Mouse (Mus musculus) forebrain, postnatal 0 days (tissue): ENCODE measurements at regions not wholly inside any gene's neighbourhood (a gene's known extent, or its start where the extent isn't known, plus 50 kb on each side); places are given as distances from the start of the nearest gene placed in this dataset.

ENCODE experiments used
- ATAC-seq: fragments of 200-750 bp; cut with Nextera tagmentation; 2 replicates; pipeline ENCODE4 v1.8.0; 2017; ENCODE audit warnings: mild to moderate bottlenecking, moderate library complexity
- DNase-seq: peaks from one replicate; pipeline ENCODE4 v3.0.0-alpha.2; 2015
- H3K27ac ChIP-seq: fragments of 300-500 bp; sonication (generic); 2 replicates; pipeline ENCODE4 v1.5.1; 2014; ENCODE audit warnings: low read depth, mild to moderate bottlenecking, antibody characterized with exemption, low read length, moderate library complexity, mixed read lengths
- H3K27me3 ChIP-seq: fragments of 300-500 bp; sonication (generic); 2 replicates; pipeline ENCODE4 v1.6.1; 2014; ENCODE audit warnings: mild to moderate bottlenecking, low read length, mixed read lengths; ENCODE audit not compliant: insufficient read depth
- H3K36me3 ChIP-seq: fragments of 300-500 bp; sonication (generic); 2 replicates; pipeline ENCODE4 v1.6.1; 2014; ENCODE audit warnings: mild to moderate bottlenecking, moderate library complexity; ENCODE audit not compliant: insufficient read depth
- H3K4me1 ChIP-seq: fragments of 300-500 bp; sonication (generic); 2 replicates; pipeline ENCODE4 v1.6.1; 2014; ENCODE audit warnings: antibody characterized with exemption; ENCODE audit not compliant: insufficient read depth
- H3K4me2 ChIP-seq: fragments of 300-500 bp; sonication (generic); 2 replicates; pipeline ENCODE4 v1.6.1; 2014; ENCODE audit warnings: low read depth, mild to moderate bottlenecking, moderate library complexity
- H3K4me3 ChIP-seq: fragments of 300-500 bp; sonication (generic); 2 replicates; pipeline ENCODE4 v1.5.1; 2014; ENCODE audit warnings: low read depth, low read length, mixed read lengths
- H3K9ac ChIP-seq: fragments of 300-500 bp; sonication (generic); 2 replicates; pipeline ENCODE4 v1.6.1; 2014; ENCODE audit warnings: mild to moderate bottlenecking
- H3K9me3 ChIP-seq: fragments of 300-500 bp; sonication (generic); 2 replicates; pipeline ENCODE4 v1.6.1; 2016; ENCODE audit warnings: low read length
- CTCF ChIP-seq: sonication (generic); IDR thresholded peaks from 2 replicates; pipeline ENCODE4 v1.5.1; 2016; ENCODE audit warnings: antibody characterized with exemption, control low read depth, low read depth
- WGBS: fragments of 180-500 bp; shearing (Covaris S2); extraction: QIAGEN DNeasy Blood & Tissue Kit; methylation state at CpG from one replicate; pipeline ENCODE4 v1.1.7; 2014; 5-methylcytosine and 5-hydroxymethylcytosine counted together

DNA sequence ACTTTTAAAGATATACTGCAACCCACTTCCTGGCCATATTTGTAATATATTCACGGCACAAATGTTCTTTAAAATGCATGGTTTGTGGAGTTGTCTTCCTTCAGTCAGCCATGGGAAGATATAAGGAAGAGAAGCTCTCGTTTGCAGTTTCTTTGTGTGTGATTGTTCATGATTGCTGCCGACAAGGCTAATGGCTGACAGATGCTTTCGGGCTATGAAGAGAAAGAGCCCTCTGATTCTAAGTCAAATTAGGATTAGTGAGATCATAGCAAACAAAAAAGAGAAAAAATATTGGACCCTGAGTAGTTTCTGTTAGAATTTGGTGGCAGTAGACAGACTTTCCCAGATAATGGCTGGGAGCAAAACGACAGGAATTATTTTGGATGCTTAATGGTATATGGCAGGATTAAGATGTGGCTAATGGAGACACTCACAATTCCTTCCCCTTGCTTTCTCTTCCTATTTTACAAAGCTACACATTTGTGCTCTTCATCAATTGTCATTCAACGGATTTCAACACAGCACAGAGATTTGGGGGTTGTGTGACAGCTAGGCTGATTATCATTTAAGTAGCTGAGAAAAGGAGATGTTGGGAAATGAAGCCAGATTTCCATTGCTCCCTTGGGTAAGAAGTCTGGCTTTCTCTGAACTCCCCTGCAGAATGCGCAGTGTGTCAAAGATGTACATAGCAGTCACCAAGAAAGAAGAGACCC lies 273.4 kb upstream of the Hnrnpa3 start:
- no peaks in the 10 kb centered on the region for H3K9me3 ChIP-seq

DNA sequence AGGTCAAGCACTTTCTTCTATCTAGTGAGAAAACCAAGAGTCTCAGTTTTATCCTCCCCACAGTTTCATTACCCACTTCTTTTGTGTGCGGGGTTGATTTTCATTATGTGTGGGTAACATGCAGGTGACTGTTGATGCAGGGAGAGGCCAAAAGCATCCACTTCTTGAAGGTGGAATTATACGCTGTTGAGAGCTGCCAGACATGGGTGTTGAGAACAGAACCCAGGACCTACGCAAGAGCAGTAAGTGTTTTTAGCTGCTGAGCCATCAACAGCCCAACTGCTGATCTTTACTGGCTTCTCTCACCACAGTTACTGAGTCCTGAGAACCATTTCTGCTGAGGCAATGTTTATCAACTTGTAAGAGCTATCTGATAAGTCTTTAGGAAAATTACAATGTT lies 272.4 kb upstream of the Hnrnpa3 start:
- no peaks in the 10 kb centered on the region for H3K36me3 ChIP-seq
- WGBS = 96% methylated on average over 3 of the region's 3 CpGs

More for the DNA sequence above, 273.4 kb upstream of the Hnrnpa3 start:
- no peaks in the 10 kb centered on the region for H3K36me3 ChIP-seq
- no peak overlapping the region for H3K4me2 ChIP-seq
- no peak overlapping the region for H3K9ac ChIP-seq
- H3K4me1 ChIP-seq = no peaks in the 10 kb centered on the region
- H3K27ac ChIP-seq = peak overlapping the region; percentile 22
- no peak for TF ChIP-seq CTCF
- no peaks in the 10 kb centered on the region for H3K27me3 ChIP-seq
- peak; percentile 42 for DNase-seq
- ATAC-seq = no peak; the same call in 1 of the 2 replicates
- WGBS = 24% methylated on average over 7 of the region's 7 CpGs
- no peak overlapping the region for H3K4me3 ChIP-seq

DNA sequence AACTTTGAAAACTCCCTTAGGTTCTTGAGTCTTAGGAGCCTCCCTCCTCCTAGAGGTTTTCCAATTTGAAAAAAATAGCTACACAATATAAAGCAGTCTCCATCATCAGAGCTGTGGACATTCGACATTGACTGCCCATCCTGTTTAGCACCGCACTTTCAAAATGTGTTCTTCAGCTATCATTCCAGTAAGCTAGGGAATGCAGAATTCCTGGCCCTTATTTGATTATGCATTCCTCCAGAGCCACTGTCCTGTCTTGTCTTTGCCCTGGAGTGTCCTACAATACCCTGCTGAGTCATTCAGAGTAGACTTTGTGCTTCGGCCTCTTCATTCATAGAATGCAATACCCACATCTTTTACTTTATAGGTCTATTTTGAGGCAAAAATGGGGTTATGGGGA lies 267.0 kb upstream of the Hnrnpa3 start:
- TF ChIP-seq CTCF = no peak
- Histone ChIP-seq H3K4me3 (no peak overlapping the region), H3K36me3 (no peaks in the 10 kb centered on the region), H3K9me3 (no peaks in the 10 kb centered on the region), H3K27me3 (no peaks in the 10 kb centered on the region), H3K27ac (no peak overlapping the region), H3K9ac (no peak overlapping the region), H3K4me1 (no peaks in the 10 kb centered on the region), H3K4me2 (no peak overlapping the region)
- ATAC-seq = no peak
- no peak for DNase-seq
- 88% methylated on average over 3 of the region's 3 CpGs for WGBS

More for the DNA sequence above, 272.4 kb upstream of the Hnrnpa3 start:
- Histone ChIP-seq H3K4me2 (no peak overlapping the region), H3K27me3 (no peaks in the 10 kb centered on the region), H3K4me3 (no peak overlapping the region), H3K4me1 (no peaks in the 10 kb centered on the region), H3K27ac (no peak overlapping the region), H3K9ac (no peak overlapping the region), H3K9me3 (no peaks in the 10 kb centered on the region)
- ATAC-seq (no peak), DNase-seq (no peak)
- TF ChIP-seq CTCF = no peak

DNA sequence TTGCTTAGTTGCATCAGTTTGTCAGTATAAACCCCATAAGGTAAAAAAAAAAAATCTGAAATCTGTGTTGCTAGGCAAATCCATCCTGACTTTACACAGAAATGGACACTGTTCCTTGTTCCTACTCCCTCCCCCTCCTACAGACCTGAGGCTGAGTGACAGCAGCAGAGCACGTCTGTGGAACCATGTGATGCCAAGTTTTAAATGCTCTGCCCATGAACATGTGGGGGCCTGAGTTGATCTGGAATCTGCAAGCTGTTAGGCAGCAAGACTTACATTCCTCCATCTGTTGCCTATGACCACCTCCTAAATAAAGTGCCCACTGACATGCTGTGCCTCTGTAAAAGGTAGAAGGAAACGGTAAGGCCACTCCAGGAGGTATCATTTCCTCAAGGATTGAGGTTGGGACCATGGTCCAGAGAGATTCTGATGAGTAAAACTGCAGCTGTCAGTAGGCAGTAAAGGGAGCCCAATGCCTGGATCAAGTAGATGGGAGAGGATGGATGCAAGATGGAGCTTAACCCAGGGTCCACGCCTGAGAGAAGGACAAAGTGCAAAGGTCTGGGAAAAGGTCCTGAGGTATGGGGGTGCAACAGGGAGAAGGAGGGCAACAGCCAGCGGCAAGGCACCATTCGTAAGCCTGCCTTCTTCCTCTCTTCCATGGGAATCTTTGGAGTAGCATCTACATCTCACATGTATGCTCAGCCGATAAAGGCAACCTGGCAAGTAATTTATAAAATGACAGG lies 264.0 kb upstream of the Hnrnpa3 start:
- TF ChIP-seq CTCF = no peak
- no peak for ATAC-seq
- no peak overlapping the region for H3K4me2 ChIP-seq
- no peak for DNase-seq
- H3K27me3 ChIP-seq = no peaks in the 10 kb centered on the region
- H3K27ac ChIP-seq = no peak overlapping the region
- no peak overlapping the region for H3K4me3 ChIP-seq
- WGBS = 78% methylated on average over 6 of the region's 6 CpGs
- no peaks in the 10 kb centered on the region for H3K4me1 ChIP-seq
- H3K9ac ChIP-seq = no peak overlapping the region
- no peaks in the 10 kb centered on the region for H3K9me3 ChIP-seq
- H3K36me3 ChIP-seq = no peaks in the 10 kb centered on the region

DNA sequence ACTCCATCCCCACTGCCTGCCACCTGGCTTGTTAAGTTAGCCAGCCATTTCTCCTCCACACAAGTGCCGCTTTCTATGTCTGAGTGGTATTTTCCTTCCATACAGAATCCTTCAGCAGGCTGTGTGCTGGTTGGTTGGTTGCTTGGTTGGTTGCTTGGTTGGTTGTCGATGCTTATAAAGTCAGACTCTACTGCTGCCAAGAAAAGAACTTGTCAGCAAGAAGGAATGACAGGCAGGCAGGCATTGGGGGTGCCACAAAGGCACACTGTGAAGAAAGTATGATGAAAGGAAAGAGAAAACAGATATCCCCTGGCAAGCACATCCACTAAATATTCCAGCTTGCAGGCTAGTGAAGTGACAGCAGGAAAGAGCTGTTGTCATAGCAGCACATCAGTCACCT lies 263.0 kb upstream of the Hnrnpa3 start:
- no peak overlapping the region for H3K4me2 ChIP-seq
- H3K4me1 ChIP-seq = no peaks in the 10 kb centered on the region
- H3K9ac ChIP-seq = no peak overlapping the region
- H3K4me3 ChIP-seq = no peak overlapping the region
- no peaks in the 10 kb centered on the region for H3K27me3 ChIP-seq
- DNase-seq = no peak
- no peak for TF ChIP-seq CTCF
- H3K36me3 ChIP-seq = no peaks in the 10 kb centered on the region
- ATAC-seq = peak; percentile 51
- H3K27ac ChIP-seq = no peak overlapping the region
- WGBS = 33% methylated on average over 2 of the region's 2 CpGs
- H3K9me3 ChIP-seq = no peaks in the 10 kb centered on the region

DNA sequence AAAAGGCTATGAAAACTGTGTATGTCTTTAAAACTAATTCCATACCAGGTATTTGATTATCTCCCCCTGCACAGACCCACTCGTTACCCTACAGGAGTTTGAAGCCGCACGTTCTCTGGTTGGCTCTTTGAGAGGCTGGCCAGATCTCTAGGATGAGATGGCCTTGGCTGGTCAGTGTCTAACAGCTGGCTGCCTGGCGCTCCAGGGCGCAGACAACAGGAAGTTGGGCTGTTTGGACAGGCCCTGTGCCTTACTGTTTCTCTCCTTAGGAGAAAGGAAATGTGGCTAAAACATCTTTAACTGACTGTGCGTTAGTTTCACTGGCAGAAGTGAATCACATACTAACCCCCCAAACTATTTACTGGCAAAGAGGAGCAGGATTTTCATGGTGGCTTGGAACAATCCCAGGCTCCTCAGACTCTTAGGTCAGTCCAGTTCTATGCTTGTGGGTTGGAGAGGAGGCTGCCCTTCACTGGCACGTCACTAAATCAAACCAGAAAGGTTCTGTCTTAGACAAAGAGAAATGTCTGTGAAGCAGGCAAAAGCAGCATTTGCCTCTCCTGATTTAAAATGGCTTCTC lies 258.7 kb upstream of the Hnrnpa3 start:
- WGBS = 82% methylated on average over 7 of the region's 7 CpGs
- ATAC-seq = no peak

DNA sequence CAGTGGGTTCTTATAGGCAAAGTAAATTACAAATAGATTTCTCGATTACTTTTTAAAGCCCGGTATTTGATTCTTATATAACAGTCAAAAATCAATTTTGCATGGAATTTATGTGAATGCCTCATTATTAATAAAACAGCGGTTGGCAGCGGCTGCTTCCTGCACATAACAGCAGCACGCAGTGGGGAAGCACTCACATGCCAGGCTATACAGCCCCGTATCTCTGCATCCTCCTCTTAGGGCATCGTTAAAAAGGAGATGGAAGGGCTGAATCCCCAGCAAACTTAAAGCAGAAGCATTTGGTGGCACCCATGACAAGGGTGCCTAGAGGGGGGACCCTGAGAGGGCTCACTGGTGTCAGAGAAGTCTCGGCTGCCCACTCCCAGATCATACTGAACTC lies 255.3 kb upstream of the Hnrnpa3 start:
- no peak overlapping the region for H3K4me2 ChIP-seq
- H3K4me1 ChIP-seq = no peaks in the 10 kb centered on the region
- DNase-seq (no peak), ATAC-seq (no peak)
- TF ChIP-seq CTCF = no peak
- WGBS = 69% methylated on average over 8 of the region's 8 CpGs
- no peak overlapping the region for H3K27ac ChIP-seq
- no peaks in the 10 kb centered on the region for H3K36me3 ChIP-seq
- H3K9me3 ChIP-seq = no peaks in the 10 kb centered on the region
- H3K9ac ChIP-seq = no peak overlapping the region
- no peak overlapping the region for H3K4me3 ChIP-seq
- no peaks in the 10 kb centered on the region for H3K27me3 ChIP-seq

More for the DNA sequence above, 258.7 kb upstream of the Hnrnpa3 start:
- no peaks in the 10 kb centered on the region for H3K36me3 ChIP-seq
- H3K4me2 ChIP-seq = no peak overlapping the region
- H3K9me3 ChIP-seq = no peaks in the 10 kb centered on the region
- H3K27ac ChIP-seq = no peak overlapping the region
- H3K27me3 ChIP-seq = no peaks in the 10 kb centered on the region
- H3K9ac ChIP-seq = no peak overlapping the region
- no peaks in the 10 kb centered on the region for H3K4me1 ChIP-seq
- no peak for TF ChIP-seq CTCF
- DNase-seq = no peak
- no peak overlapping the region for H3K4me3 ChIP-seq
